Mouse (Mus musculus) CH12.LX (cell line): ENCODE data around the gene Ano1. TPM values are rescaled to one million over a fixed set of nuclear protein-coding genes. Genes with fewer than 3 reads are reported as not detected.

ENCODE experiments used
- DNase-seq: peaks from one replicate; pipeline ENCODE4 v3.0.0-alpha.2; 2013; ENCODE audit errors: extremely low read depth
- H3K27ac ChIP-seq: 2 replicates; pipeline ENCODE4 v1.5.1; 2012; ENCODE audit warnings: low read depth, mild to moderate bottlenecking, control low read depth, moderate library complexity; ENCODE audit not compliant: insufficient read depth
- H3K27me3 ChIP-seq: replicated peaks from 2 replicates; pipeline ENCODE3; 2012; ENCODE audit warnings: inconsistent platforms
- H3K36me3 ChIP-seq, 2 experiments: replicated peaks in 1 of 2; 2 replicates each; pipeline versions ENCODE3 to v1.6.1; 2012; ENCODE audit warnings: inconsistent platforms in 1 of 2, low read length in 1 of 2, mild to moderate bottlenecking in 1 of 2, mixed read lengths in 1 of 2, moderate library complexity in 1 of 2; ENCODE audit not compliant: control insufficient read depth in 1 of 2, insufficient read depth in 1 of 2
- H3K4me1 ChIP-seq, 2 experiments: 2 replicates each; pipeline ENCODE4 v1.6.1; 2012; ENCODE audit warnings: inconsistent platforms in 1 of 2, moderate library complexity in 1 of 2; ENCODE audit not compliant: insufficient read depth in 2 of 2, control insufficient read depth in 1 of 2
- H3K4me2 ChIP-seq: 2 replicates; pipeline ENCODE4 v1.6.1; 2012; ENCODE audit warnings: low read depth, mild to moderate bottlenecking, control low read depth; ENCODE audit not compliant: poor library complexity, insufficient read depth, severe bottlenecking
- H3K4me3 ChIP-seq, 3 experiments: fragments of 150-350 bp in 1 of 3; sonication (generic) in 1 of 3; replicated peaks in 1 of 3; 2 replicates each; pipeline versions ENCODE3 to v1.5.1; 2011 to 2012; ENCODE audit warnings: low read depth in 2 of 3, low read length in 2 of 3, mild to moderate bottlenecking in 2 of 3, moderate library complexity in 2 of 3, control low read depth in 1 of 3, improper control_type of control experiment in 1 of 3, inconsistent platforms in 1 of 3, mixed read lengths in 1 of 3; ENCODE audit not compliant: poor library complexity in 1 of 3
- H3K79me2 ChIP-seq: replicated peaks from 2 replicates; pipeline ENCODE4 v1.6.1; 2012; ENCODE audit warnings: mild to moderate bottlenecking, moderate library complexity; ENCODE audit not compliant: control insufficient read depth, poor library complexity, insufficient read depth, severe bottlenecking; ENCODE audit errors: extremely low read depth
- H3K9ac ChIP-seq: 2 replicates; pipeline ENCODE4 v1.6.1; 2012; ENCODE audit warnings: low read depth, mild to moderate bottlenecking, control low read depth, moderate library complexity; ENCODE audit not compliant: insufficient read depth
- H3K9me3 ChIP-seq: replicated peaks from 2 replicates; pipeline ENCODE3; 2012; ENCODE audit warnings: low read length, inconsistent platforms, mixed read lengths
- BHLHE40 ChIP-seq: IDR thresholded peaks from 2 replicates; pipeline ENCODE4 v1.6.1; 2011; ENCODE audit warnings: mild to moderate bottlenecking, low read depth, low read length, improper control_type of control experiment
- CHD1 ChIP-seq: IDR thresholded peaks from 2 replicates; pipeline ENCODE4 v1.6.1; 2012; ENCODE audit warnings: low read depth, low read length, improper control_type of control experiment, inconsistent platforms
- CHD2 ChIP-seq: IDR thresholded peaks from 2 replicates; pipeline ENCODE4 v1.6.1; 2011; ENCODE audit warnings: low read length, improper control_type of control experiment
- CTCF ChIP-seq, 2 experiments: IDR thresholded peaks in 1 of 2; conservative IDR thresholded peaks in 1 of 2; 2 replicates each; pipeline ENCODE4 v1.5.1; 2011 to 2012; ENCODE audit warnings: low read depth in 2 of 2, low read length in 2 of 2, improper control_type of control experiment in 1 of 2, inconsistent platforms in 1 of 2, mild to moderate bottlenecking in 1 of 2, moderate library complexity in 1 of 2
- E2F4 ChIP-seq: IDR thresholded peaks from 2 replicates; pipeline ENCODE4 v1.6.1; 2011; ENCODE audit warnings: low read depth, low read length, improper control_type of control experiment; ENCODE audit not compliant: insufficient replicate concordance
- ELF1 ChIP-seq: IDR thresholded peaks from 2 replicates; pipeline ENCODE4 v1.6.1; 2014; ENCODE audit warnings: low read depth, mild to moderate bottlenecking, inconsistent platforms, low read length, improper control_type of control experiment
- GABPA ChIP-seq: IDR thresholded peaks from 2 replicates; pipeline ENCODE4 v1.6.1; 2012; ENCODE audit warnings: low read depth, low read length, improper control_type of control experiment, inconsistent platforms; ENCODE audit not compliant: insufficient replicate concordance
- IRF4 ChIP-seq: IDR thresholded peaks from 2 replicates; pipeline ENCODE4 v1.6.1; 2014; ENCODE audit warnings: low read depth, mild to moderate bottlenecking, inconsistent platforms, low read length, improper control_type of control experiment
- KAT2A ChIP-seq: IDR thresholded peaks from 2 replicates; pipeline ENCODE4 v1.6.1; 2012; ENCODE audit warnings: low read length, improper control_type of control experiment, inconsistent platforms; ENCODE audit not compliant: insufficient replicate concordance
- MAFK ChIP-seq: IDR thresholded peaks from 2 replicates; pipeline ENCODE4 v1.6.1; 2011; ENCODE audit warnings: low read length, improper control_type of control experiment; ENCODE audit not compliant: insufficient replicate concordance
- MAX ChIP-seq: IDR thresholded peaks from 2 replicates; pipeline ENCODE4 v1.6.1; 2011; ENCODE audit warnings: low read length, improper control_type of control experiment
- MAZ ChIP-seq: IDR thresholded peaks from 2 replicates; pipeline ENCODE4 v1.6.1; 2012; ENCODE audit warnings: low read depth, mild to moderate bottlenecking, inconsistent platforms, low read length, improper control_type of control experiment, moderate library complexity
- MEF2A ChIP-seq: IDR thresholded peaks from 2 replicates; pipeline ENCODE4 v1.6.1; 2014; ENCODE audit warnings: low read depth, mild to moderate bottlenecking, inconsistent platforms, low read length, improper control_type of control experiment, borderline replicate concordance
- NELFE ChIP-seq: IDR thresholded peaks from 2 replicates; pipeline ENCODE4 v1.6.1; 2011; ENCODE audit warnings: low read depth, low read length, improper control_type of control experiment
- PAX5 ChIP-seq: IDR thresholded peaks from 2 replicates; pipeline ENCODE4 v1.6.1; 2012; ENCODE audit warnings: low read length, inconsistent platforms, mixed read lengths
- POLR2A ChIP-seq: IDR thresholded peaks from 2 replicates; pipeline ENCODE4 v1.6.1; 2011; ENCODE audit warnings: low read depth, mild to moderate bottlenecking, improper control_type of control experiment, low read length
- RCOR1 ChIP-seq: conservative IDR thresholded peaks from 2 replicates; pipeline ENCODE4 v1.6.1; 2012; ENCODE audit warnings: low read depth, mild to moderate bottlenecking, inconsistent platforms, low read length, improper control_type of control experiment
- SIN3A ChIP-seq: IDR thresholded peaks from 2 replicates; pipeline ENCODE4 v1.6.1; 2012; ENCODE audit warnings: low read length, improper control_type of control experiment, inconsistent platforms
- SMC3 ChIP-seq: IDR thresholded peaks from 2 replicates; pipeline ENCODE4 v1.6.1; 2011; ENCODE audit warnings: low read depth, low read length, improper control_type of control experiment
- TBP ChIP-seq: conservative IDR thresholded peaks from 2 replicates; pipeline ENCODE4 v1.6.1; 2011; ENCODE audit warnings: low read depth, low read length, improper control_type of control experiment
- USF2 ChIP-seq: conservative IDR thresholded peaks from 2 replicates; pipeline ENCODE4 v1.6.1; 2011; ENCODE audit warnings: low read depth, low read length, improper control_type of control experiment
- ZC3H11A ChIP-seq: IDR thresholded peaks from 2 replicates; pipeline ENCODE4 v1.6.1; 2012; ENCODE audit warnings: low read depth, mild to moderate bottlenecking, inconsistent platforms, low read length, improper control_type of control experiment
- ZMIZ1 ChIP-seq: IDR thresholded peaks from 2 replicates; pipeline ENCODE4 v1.6.1; 2012; ENCODE audit warnings: low read depth, mild to moderate bottlenecking, inconsistent platforms, low read length, improper control_type of control experiment
- ZNF384 ChIP-seq: IDR thresholded peaks from 2 replicates; pipeline ENCODE4 v1.6.1; 2012; ENCODE audit warnings: low read depth, low read length, improper control_type of control experiment, inconsistent platforms
- dilution Hi-C: fragments of 300-500 bp; cut with MboI; formaldehyde crosslinking; loops from 2 replicates; pipeline ENCODE4 v1.14.3; 2020; ENCODE audit warnings: low sequenced_read_pairs; ENCODE audit not compliant: extremely low pct_unique_long_range_greater_than_20kb, extremely low pct_ligation_motif_present
- in situ Hi-C: fragments of 300-500 bp; cut with MboI; formaldehyde crosslinking; loops from 3 replicates; pipeline ENCODE4 v1.14.3; 2019; ENCODE audit warnings: low sequenced_read_pairs, low pct_ligation_motif_present, low pct_unique_long_range_greater_than_20kb, mixed read lengths
- polyA plus RNA-seq: library from polyadenylated mRNA; unstranded; fragments of >175 nt; gene quantifications from 2 replicates; pipeline ENCODE4 v1.2.1, GENCODE M21; 2012; ENCODE audit warnings: low read depth; ENCODE audit not compliant: insufficient read length
- total RNA-seq, 2 experiments: library from RNA; depleted of rRNA; stranded (reverse); fragments of 300-350 nt in 1 of 2; fragments of >200 nt in 1 of 2; gene quantifications; 2 replicates each; pipeline ENCODE4 v1.2.3; 2012 to 2014

The Ano1 gene
- total and polyA plus RNA-seq, 3 experiments = not detected

DNA sequence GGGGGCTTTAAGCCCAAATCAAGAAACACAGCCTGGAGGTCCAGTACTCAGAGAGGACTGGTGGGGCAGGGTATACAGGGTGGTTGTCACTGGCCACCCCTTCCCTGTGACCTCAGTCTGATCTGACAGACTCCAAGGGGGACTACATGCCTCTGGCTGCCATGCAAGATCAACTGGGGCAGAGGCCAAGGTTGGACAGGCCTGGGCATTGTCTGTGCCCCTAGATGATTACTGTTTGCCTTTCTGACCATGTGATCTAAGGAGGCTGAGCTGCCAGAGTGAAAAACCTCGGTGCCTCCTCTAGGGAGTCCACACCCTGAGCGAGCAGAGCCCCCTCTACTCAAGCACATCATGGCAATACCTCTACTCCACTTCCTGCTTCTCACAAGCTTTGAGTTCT lies 115.8 kb downstream of the Ano1 start:
- dilution Hi-C loops = no loop called here
- no peak overlapping the region for H3K9ac ChIP-seq
- no peak overlapping the region for H3K27ac ChIP-seq
- TF ChIP-seq USF2 (no peak), RCOR1 (no peak)
- TF ChIP-seq, all 38 proteins: peak for 0
- Histone ChIP-seq H3K4me1 (no peaks in the 10 kb centered on the region), H3K36me3 (no peaks in the 10 kb centered on the region), H3K27me3 (peaks cover 95% of the 10 kb centered on the region), H3K4me3 (no peak overlapping the region), H3K4me2 (no peak overlapping the region), H3K79me2 (no peaks in the 10 kb centered on the region), H3K9me3 (no peaks in the 10 kb centered on the region)
- in situ Hi-C loops = no loop called here
- no peak for DNase-seq

DNA sequence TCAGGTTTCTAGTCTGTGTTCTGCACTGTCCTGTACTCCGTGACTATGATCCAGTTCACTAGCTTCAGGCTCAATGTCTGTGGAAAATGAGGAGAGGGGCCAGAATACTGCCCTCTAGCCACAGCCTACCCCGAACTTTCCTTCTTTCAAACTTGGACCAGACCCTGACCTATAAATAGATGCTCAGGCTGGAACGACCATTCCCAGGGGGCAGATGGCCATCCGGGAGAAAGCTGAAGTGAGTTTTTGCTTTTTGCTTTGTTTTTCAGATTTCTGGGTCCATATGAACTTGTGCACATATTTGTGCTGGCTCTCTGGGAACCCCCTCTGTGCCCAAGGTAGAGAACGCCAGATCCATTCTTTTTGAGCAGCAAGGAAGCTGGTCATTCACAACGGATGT lies 116.9 kb downstream of the Ano1 start:
- no peak overlapping the region for H3K4me3 ChIP-seq
- peaks cover 97% of the 10 kb centered on the region for H3K27me3 ChIP-seq
- DNase-seq = no peak
- dilution Hi-C loops = no loop called here
- H3K36me3 ChIP-seq = no peaks in the 10 kb centered on the region
- no peak overlapping the region for H3K27ac ChIP-seq
- no peak for TF ChIP-seq GABPA
- TF ChIP-seq RCOR1 = no peak
- TF ChIP-seq KAT2A = no peak
- no peak for TF ChIP-seq SIN3A
- no peak for TF ChIP-seq TBP
- no peak for TF ChIP-seq SMC3
- TF ChIP-seq CTCF (conservative IDR thresholded peaks at IDR 0.05 in 1 of 2, IDR thresholded peaks at IDR 0.05 in 1 of 2; ENCODE audit: low read depth in 2 of 2, low read length in 2 of 2) = no peak
- TF ChIP-seq MAFK = no peak
- TF ChIP-seq ZMIZ1 = no peak
- no peak for TF ChIP-seq ZC3H11A
- no peak for TF ChIP-seq MAX
- TF ChIP-seq ELF1 = no peak
- no peak for TF ChIP-seq E2F4
- no peak overlapping the region for H3K4me2 ChIP-seq
- no peak overlapping the region for H3K9ac ChIP-seq
- no peaks in the 10 kb centered on the region for H3K79me2 ChIP-seq
- no peaks in the 10 kb centered on the region for H3K4me1 ChIP-seq
- in situ Hi-C loops = no loop called here
- no peaks in the 10 kb centered on the region for H3K9me3 ChIP-seq

DNA sequence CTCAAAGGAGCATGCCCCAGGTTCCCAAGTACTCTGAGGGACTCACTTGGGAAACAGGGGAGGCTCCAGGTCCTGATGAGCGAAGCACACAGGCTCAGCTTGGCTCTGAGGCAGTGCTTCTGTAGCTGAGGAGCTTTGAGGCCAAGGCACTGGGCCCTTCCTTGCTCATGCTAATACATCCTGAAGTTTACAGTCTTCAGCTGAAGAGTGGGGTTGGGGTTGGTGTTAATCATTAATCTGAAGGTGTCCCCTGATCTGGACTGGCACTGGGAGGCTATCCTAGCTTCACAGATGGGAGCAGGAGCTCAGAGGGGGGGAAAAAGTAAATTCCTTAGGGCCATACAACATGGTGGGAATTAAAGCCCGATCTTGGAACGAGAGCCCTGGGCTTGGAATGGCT lies 117.3 kb downstream of the Ano1 start:
- in situ Hi-C loops = no loop called here
- dilution Hi-C loops = no loop called here
- peaks cover 97% of the 10 kb centered on the region for H3K27me3 ChIP-seq
- H3K27ac ChIP-seq = no peak overlapping the region
- H3K4me2 ChIP-seq = no peak overlapping the region
- H3K9ac ChIP-seq = no peak overlapping the region
- TF ChIP-seq POLR2A (no peak), NELFE (no peak), MAZ (no peak), RCOR1 (no peak), MAFK (no peak), CHD1 (no peak), SMC3 (no peak), MEF2A (no peak), IRF4 (no peak), ZNF384 (no peak), PAX5 (no peak), GABPA (no peak), CHD2 (no peak), BHLHE40 (no peak)
- DNase-seq = no peak
- H3K79me2 ChIP-seq = no peaks in the 10 kb centered on the region
- H3K4me3 ChIP-seq = no peak overlapping the region
- no peaks in the 10 kb centered on the region for H3K4me1 ChIP-seq
- H3K36me3 ChIP-seq = no peaks in the 10 kb centered on the region
- no peaks in the 10 kb centered on the region for H3K9me3 ChIP-seq
